Mouse (Mus musculus) liver, embryonic 15.5 days (tissue): ENCODE measurements around the gene Kif5a. TPM values are rescaled to one million over a fixed set of nuclear protein-coding genes. Genes with fewer than 3 reads are reported as not detected.
"Not testable (repeated sequence)": the region's sequence is repeated elsewhere in the genome, so short reads cannot be mapped to it uniquely, and the experiment has no call there.

Experiments
- ATAC-seq: fragments of 200-750 bp; cut with Nextera tagmentation; 2 replicates; pipeline ENCODE4 v1.8.0; 2017; ENCODE audit warnings: moderate number of reproducible peaks, mild to moderate bottlenecking, moderate library complexity; ENCODE audit not compliant: insufficient read depth
- H3K27ac ChIP-seq: fragments of 300-500 bp; sonication (generic); replicated peaks from 2 replicates; pipeline ENCODE4 v1.5.1; 2015; ENCODE audit warnings: mild to moderate bottlenecking, inconsistent platforms
- H3K27me3 ChIP-seq: fragments of 300-500 bp; sonication (generic); 2 replicates; pipeline ENCODE4 v1.6.1; 2015; ENCODE audit warnings: mild to moderate bottlenecking, inconsistent platforms
- H3K36me3 ChIP-seq: fragments of 300-500 bp; sonication (generic); replicated peaks from 2 replicates; pipeline ENCODE4 v1.6.1; 2015; ENCODE audit warnings: moderate library complexity, mild to moderate bottlenecking, inconsistent platforms
- H3K4me1 ChIP-seq: fragments of 300-500 bp; sonication (generic); replicated peaks from 2 replicates; pipeline ENCODE4 v1.6.1; 2015; ENCODE audit warnings: inconsistent platforms
- H3K4me2 ChIP-seq: fragments of 300-500 bp; sonication (generic); 2 replicates; pipeline ENCODE4 v1.6.1; 2015; ENCODE audit warnings: moderate library complexity, mild to moderate bottlenecking, inconsistent platforms
- H3K4me3 ChIP-seq: fragments of 300-500 bp; sonication (generic); replicated peaks from 2 replicates; pipeline ENCODE4 v1.5.1; 2015; ENCODE audit warnings: mild to moderate bottlenecking, inconsistent platforms
- H3K9ac ChIP-seq: fragments of 300-500 bp; sonication (generic); 2 replicates; pipeline ENCODE4 v1.6.1; 2015; ENCODE audit warnings: moderate library complexity, mild to moderate bottlenecking, inconsistent platforms
- H3K9me3 ChIP-seq: fragments of 300-500 bp; sonication (generic); replicated peaks from 2 replicates; pipeline ENCODE4 v1.6.1; 2016; ENCODE audit warnings: inconsistent platforms
- WGBS: fragments of 180-500 bp; shearing (Covaris S2); methylation state at CpG from one replicate; pipeline ENCODE4 v1.1.7; 2015; ENCODE audit warnings: mixed read lengths; ENCODE audit not compliant: insufficient replicate concordance; 5-methylcytosine and 5-hydroxymethylcytosine counted together
- polyA plus RNA-seq: library from polyadenylated mRNA; unstranded; fragments of >200 nt; fragmentation: Nextera tagmentation; extraction: Ambion mirVana; gene quantifications from 2 replicates; pipeline ENCODE4 v1.2.1, GENCODE M21; 2015

Gene Kif5a
- 0.06 and 0.21 TPM in 2 replicates for polyA plus RNA-seq

DNA sequence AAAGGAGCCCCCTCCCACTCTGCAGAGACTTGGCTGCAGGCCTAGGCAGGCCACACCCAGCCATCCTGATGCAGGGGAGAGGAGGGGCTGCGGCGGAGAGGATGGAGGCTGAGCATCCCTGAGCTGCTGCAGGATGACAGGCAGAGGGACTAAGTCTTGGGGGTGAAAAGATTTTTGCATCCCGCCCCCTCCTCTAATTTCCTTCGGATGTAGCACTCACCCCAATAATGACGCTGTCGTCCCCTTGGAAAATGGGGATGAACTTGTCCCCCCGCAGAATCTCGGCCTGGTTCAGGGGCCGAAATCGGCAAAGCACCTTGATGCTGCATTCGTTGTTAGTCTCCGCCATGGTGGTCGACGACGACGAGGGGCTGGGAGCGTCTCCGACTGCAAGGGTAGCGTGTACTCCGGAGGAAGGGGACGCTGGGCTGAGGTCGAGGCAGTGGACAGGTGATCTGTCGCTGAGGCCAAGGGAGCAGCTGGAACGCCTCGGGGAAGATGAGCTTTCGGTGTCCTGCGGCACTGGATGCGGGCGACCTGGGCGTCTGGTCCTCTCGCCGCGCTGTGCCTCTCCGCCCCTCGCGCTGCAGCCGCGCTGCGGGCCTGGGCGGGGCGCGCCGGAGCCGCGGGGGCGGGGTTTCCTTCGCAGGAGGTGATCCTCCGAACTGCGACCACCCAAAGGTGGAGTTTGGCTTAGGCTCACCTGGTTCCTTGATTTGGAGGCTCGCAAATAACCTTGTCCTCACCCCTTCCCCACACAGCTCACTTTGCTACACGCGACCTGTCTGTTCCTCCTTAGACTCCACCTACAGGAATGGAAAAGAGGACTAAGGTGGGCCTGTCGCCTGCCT is at the start of gene Kif5a:
Kif5a (minus strand) TSS at position 801 of the 851 bp plus-strand sequence.
- WGBS, result 3% methylated on average over 53 of the region's 53 CpGs
- Histone ChIP-seq H3K4me3 (peak within 1 kb of the TSS; percentile 47), H3K36me3 (0 out of 2 replicates have a peak, but pooled peaks cover under 1% of the 10 kb centered on the region), H3K9me3 (no peaks in the 10 kb centered on the region), H3K27me3 (peaks cover 69% of the 10 kb centered on the region), H3K4me1 (peaks cover 28% of the 10 kb centered on the region), H3K4me2 (peak within 1 kb of the TSS; percentile 74), H3K27ac (no peak within 1 kb of the TSS), H3K9ac (peak within 1 kb of the TSS; percentile 35; the same call in 1 of the 2 replicates)
- no peak for ATAC-seq

DNA sequence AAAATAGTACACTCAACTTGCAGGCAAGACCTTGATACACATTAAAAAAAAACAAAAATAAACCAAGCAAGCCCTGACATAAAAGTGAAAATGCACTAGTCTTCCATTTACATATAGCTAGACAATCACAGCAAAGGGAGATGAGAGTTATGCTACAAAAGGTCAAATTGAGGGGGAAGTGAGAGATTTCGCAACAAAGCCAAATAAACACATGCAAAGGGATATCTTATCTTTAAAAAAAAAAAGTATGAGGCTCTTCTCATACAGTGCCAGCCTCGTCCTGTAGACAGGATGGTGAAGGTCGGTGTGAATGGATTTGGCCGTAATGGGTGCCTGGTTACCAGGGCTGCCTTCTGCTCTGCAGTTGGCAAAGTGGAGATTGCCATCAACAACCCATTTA is 49.7 kb upstream of the Kif5a start:
- Histone ChIP-seq H3K36me3 (peaks cover 23% of the 10 kb centered on the region), H3K4me2 (peak overlapping the region; percentile 84), H3K4me3 (no peak overlapping the region), H3K4me1 (peaks cover 44% of the 10 kb centered on the region), H3K27ac (peak overlapping the region; percentile 91), H3K9me3 (no peaks in the 10 kb centered on the region), H3K9ac (0 out of 2 replicates have a peak overlapping the region, but pooled peaks have one; percentile 5), H3K27me3 (no peaks in the 10 kb centered on the region)
- WGBS, result 36% methylated on average over 4 of the region's 4 CpGs
- ATAC-seq, result no peak

DNA sequence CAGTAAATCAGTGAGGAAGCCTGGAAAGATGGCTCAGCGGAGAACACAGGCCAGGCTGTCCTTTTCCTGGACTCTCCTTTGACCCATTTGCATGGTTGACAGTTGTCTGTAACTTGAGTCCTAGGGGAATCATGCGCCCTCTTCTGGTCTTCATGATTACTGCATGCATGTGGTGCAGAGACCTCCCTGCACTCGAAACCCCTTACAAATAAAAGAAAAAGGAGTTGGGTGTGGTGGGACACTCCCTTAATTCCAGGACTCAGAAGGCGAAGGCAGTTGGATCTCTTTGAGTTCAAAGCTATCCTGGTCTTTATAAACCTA is 49.2 kb upstream of the Kif5a start:
- H3K27me3 ChIP-seq, result no peaks in the 10 kb centered on the region
- peaks cover 29% of the 10 kb centered on the region for H3K36me3 ChIP-seq
- peak overlapping the region; percentile 91 for H3K27ac ChIP-seq
- WGBS, result 4% methylated on average over 4 of the region's 4 CpGs
- H3K4me1 ChIP-seq, result peaks cover 38% of the 10 kb centered on the region
- H3K4me2 ChIP-seq, result peak overlapping the region; percentile 84
- no peaks in the 10 kb centered on the region for H3K9me3 ChIP-seq
- ATAC-seq, result peak; percentile 40
- H3K9ac ChIP-seq, result peak overlapping the region; percentile 94
- H3K4me3 ChIP-seq, result peak overlapping the region; percentile 91

DNA sequence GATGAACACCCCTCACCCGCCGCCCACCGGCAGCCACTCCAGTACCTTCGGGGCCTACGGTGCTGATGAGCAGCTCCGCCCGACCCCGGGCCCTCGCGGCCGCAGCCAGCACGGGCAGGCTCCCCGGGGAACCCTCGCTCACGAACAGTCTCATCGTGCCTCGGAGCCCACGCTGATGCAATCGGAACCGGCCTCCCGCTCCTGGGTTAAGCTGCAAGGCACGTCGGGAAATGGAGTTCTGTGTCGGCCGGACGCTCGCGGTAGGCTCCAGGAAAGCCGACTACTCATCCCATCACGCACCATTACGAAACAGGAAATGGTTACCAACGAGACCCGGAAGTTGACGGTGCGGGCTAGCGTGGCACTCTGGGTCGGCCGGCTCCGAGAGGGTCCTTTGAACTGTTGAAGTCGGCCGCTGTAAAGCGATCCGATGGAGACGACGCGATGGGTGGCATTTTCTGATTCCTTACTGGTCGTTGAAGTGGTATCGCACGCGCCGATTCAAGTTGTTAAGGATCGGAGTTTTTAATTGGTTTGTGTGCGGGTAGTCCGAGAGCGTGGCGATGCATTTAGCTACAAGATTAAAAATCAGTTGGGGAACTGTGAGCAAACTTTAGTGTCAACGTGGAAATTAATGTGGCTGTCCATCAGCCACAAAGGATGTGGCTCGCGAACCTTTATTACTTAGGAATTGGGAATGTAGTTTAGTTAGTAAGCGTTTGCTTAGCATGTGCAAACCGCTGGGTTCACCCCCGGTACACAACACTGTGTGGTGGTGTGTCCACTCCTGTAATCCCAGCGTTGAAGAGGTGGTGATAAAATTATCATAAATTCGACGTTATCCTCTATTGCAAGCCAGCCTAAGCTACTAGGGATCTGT is 48.6 kb upstream of the Kif5a start, which contains the start of gene Mars:
Mars (minus strand) TSS at position 311 of the 880 bp plus-strand sequence.
- Histone ChIP-seq H3K4me1 (peaks cover 32% of the 10 kb centered on the region), H3K4me2 (peak within 1 kb of the TSS; percentile 84), H3K27ac (peak within 1 kb of the TSS; percentile 91), H3K9ac (peak within 1 kb of the TSS; percentile 94), H3K36me3 (peaks cover 35% of the 10 kb centered on the region), H3K4me3 (peak within 1 kb of the TSS; percentile 91), H3K27me3 (no peaks in the 10 kb centered on the region), H3K9me3 (no peaks in the 10 kb centered on the region)
- WGBS, result under 1% methylated on average over 65 of the region's 65 CpGs
- ATAC-seq, result peak; percentile 96

DNA sequence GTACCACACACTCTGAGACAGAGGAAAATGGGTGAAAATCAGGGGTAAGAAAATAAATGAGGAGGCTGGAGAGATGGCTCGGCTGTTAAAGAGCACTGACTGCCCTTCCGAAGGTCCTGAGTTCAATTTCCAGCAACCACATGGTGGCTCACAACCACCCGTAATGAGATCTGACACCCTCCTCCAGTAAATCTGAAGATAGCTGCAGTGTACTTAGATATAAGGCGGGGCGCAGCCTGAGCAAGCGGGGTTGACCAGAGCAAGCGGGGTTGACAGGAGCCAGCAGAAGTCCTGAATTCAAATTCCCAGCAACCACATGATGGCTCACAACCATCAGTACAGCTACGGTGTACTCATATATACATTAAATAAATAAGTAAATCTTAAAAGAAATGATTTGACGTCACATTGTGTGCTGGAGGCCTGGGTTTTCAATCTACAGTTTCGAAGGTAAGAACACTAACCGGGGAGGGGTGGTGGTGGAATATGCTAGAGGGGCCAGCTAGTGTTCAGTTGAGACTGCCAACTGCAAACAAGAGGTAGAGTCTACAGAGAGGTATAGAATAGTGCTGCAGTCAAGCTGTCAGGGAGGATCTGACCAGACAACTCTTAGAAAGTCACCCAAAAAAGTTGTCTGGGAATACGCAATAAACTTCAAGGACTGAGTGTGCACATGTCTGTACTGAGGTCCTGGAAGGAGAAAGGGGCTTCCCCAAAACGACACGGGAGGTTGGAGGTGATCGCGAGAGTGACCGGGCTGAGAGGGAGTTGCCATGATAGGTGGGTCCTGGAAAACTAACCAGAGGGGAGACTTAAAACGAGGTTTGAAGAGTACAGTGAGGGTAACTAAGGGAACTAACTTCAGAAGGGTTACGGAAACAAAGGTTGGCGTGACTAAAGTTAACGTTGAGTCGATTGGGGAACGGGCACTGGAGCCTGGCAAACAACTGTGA is 47.7 kb upstream of the Kif5a start:
- no peaks in the 10 kb centered on the region for H3K9me3 ChIP-seq
- H3K4me1 ChIP-seq, result peaks cover 28% of the 10 kb centered on the region
- peak; percentile 58 for ATAC-seq
- peaks cover 44% of the 10 kb centered on the region for H3K36me3 ChIP-seq
- WGBS, result 18% methylated on average over 23 of the region's 23 CpGs
- H3K9ac ChIP-seq, result peak overlapping the region; percentile 94
- H3K27ac ChIP-seq, result peak overlapping the region; percentile 91
- H3K4me2 ChIP-seq, result peak overlapping the region; percentile 84
- H3K4me3 ChIP-seq, result peak overlapping the region; percentile 91
- no peaks in the 10 kb centered on the region for H3K27me3 ChIP-seq

DNA sequence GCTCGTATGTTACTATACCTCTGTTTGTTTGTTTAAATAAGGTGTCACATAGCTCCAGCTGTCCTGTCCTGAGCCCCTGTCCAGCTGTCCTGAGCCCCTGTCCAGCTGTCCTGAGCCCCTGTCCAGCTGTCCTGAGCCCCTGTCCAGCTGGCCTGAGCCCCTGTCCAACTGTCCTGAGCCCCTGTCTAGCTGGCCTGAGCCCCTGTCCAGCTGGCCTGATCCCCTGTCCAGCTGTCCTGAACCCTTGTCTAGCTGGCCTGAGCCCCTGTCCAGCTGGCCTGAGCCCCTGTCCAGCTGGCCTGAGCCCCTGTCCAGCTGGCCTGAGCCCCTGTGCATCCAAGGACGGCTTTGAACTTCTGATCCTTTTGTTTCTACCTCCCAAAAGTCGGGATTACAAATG is 46.0 kb upstream of the Kif5a start:
- not testable (repeated sequence) for H3K27me3 ChIP-seq, H3K4me3 ChIP-seq, H3K9me3 ChIP-seq, H3K27ac ChIP-seq, H3K9ac ChIP-seq, ATAC-seq, H3K4me2 ChIP-seq
- 77% methylated on average over 3 of the region's 3 CpGs for WGBS
- peaks cover 60% of the 10 kb centered on the region for H3K36me3 ChIP-seq
- H3K4me1 ChIP-seq, result peaks cover 25% of the 10 kb centered on the region

DNA sequence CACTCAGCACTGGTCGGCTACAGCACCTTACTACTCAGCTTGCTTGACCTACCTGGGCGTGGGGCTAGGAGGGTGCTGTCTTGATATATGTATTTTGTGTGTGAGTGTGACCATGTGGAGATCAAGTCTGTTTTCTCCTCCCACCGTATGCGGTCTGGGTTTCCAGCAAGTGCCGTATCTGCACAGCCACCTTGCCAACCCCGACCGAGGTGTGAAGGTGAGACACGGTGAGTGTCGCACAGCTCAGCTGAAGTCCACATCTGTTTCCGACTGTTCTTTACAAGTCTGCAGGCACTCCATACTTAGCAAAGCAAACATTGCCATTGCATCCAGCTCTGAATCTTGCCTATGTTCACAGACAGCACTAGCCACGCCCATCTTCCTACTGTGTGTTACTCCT is 40.0 kb upstream of the Kif5a start:
- peaks cover 100% of the 10 kb centered on the region for H3K36me3 ChIP-seq
- H3K4me2 ChIP-seq, result no peak overlapping the region
- H3K4me1 ChIP-seq, result no peaks in the 10 kb centered on the region
- H3K4me3 ChIP-seq, result no peak overlapping the region
- H3K27ac ChIP-seq, result no peak overlapping the region
- H3K27me3 ChIP-seq, result no peaks in the 10 kb centered on the region
- no peak for ATAC-seq
- no peak overlapping the region for H3K9ac ChIP-seq
- WGBS, result 88% methylated on average over 11 of the region's 11 CpGs
- H3K9me3 ChIP-seq, result no peaks in the 10 kb centered on the region

DNA sequence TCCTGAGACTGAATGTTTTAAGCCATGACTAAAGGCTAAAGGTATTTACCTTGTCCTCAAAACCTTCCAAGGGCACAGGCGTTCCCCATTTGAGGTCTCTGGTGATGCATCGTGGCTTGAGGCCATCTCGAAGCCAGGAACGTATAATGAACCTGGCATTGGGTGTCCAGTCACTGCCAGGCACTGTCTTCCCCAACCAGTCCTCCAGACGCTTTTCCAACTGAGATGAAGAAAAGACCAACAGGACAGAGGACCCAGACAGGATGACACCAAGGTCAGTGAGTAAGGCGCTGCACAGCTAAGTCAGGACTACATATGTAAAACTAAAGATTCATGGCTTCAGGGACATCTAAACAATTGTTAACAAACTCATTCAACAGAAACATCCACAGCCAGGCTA is 37.2 kb upstream of the Kif5a start:
- H3K36me3 ChIP-seq, result peaks cover 100% of the 10 kb centered on the region
- no peak for ATAC-seq
- 91% methylated on average over 6 of the region's 6 CpGs for WGBS
- no peak overlapping the region for H3K4me3 ChIP-seq
- H3K9me3 ChIP-seq, result no peaks in the 10 kb centered on the region
- peaks cover 6% of the 10 kb centered on the region; the same call in 1 of the 2 replicates for H3K4me1 ChIP-seq
- no peak overlapping the region for H3K27ac ChIP-seq
- no peak overlapping the region for H3K4me2 ChIP-seq
- H3K27me3 ChIP-seq, result no peaks in the 10 kb centered on the region
- H3K9ac ChIP-seq, result no peak overlapping the region

DNA sequence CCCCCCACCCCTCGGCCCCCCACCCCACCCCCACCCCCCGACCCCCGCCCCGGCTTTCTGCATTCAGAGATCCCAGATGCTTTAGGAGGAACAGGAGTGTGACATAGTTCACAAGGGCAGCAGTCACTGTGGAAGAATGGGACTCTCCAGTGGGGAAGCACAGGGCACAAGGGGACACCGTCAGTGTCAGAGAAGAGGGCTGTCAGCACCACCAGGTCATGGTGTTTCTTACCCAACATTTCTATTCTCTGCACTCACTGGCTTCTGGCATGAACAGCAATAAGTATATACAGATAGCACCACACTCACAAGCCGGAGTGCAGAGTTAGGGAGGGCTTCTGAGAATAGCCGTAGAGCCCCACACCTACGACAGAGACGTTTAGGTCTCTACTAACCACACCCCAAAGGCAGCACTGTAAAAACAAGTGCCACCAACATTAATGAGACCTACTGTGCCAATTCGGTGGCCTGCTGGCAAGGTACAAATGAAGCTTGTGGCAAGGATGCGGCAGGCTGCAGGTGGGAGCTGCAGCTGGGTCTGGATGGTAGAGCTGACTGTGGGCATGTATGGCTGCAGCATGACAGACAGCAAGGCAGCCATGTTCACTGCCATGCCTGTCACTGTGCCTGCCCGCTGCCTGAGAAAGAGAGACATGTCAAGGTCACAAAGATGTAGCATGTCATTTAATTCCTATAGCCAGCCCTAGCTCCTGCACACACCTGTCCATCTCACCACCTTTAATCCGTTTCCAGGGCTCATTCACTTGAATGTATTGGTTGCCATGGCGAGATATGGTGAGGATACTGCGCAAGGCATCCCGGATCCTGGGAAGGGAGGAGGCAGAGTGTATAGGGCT is 34.1 kb upstream of the Kif5a start:
- Histone ChIP-seq H3K27ac (no peak overlapping the region), H3K9me3 (no peaks in the 10 kb centered on the region), H3K4me2 (no peak overlapping the region), H3K27me3 (no peaks in the 10 kb centered on the region), H3K4me3 (no peak overlapping the region), H3K4me1 (peaks cover 32% of the 10 kb centered on the region), H3K36me3 (peaks cover 99% of the 10 kb centered on the region), H3K9ac (no peak overlapping the region)
- no peak for ATAC-seq
- WGBS, result 86% methylated on average over 16 of the region's 16 CpGs
